Mouse (Mus musculus) liver, embryonic 15.5 days (tissue): ENCODE results near the gene Hic2. TPM values are rescaled to one million over a fixed set of nuclear protein-coding genes. Genes with fewer than 3 reads are reported as not detected.

Source experiments
- ATAC-seq: fragments of 200-750 bp; cut with Nextera tagmentation; 2 replicates; pipeline ENCODE4 v1.8.0; 2017; ENCODE audit warnings: moderate number of reproducible peaks, mild to moderate bottlenecking, moderate library complexity; ENCODE audit not compliant: insufficient read depth
- H3K27ac ChIP-seq: fragments of 300-500 bp; sonication (generic); replicated peaks from 2 replicates; pipeline ENCODE4 v1.5.1; 2015; ENCODE audit warnings: mild to moderate bottlenecking, inconsistent platforms
- H3K27me3 ChIP-seq: fragments of 300-500 bp; sonication (generic); 2 replicates; pipeline ENCODE4 v1.6.1; 2015; ENCODE audit warnings: mild to moderate bottlenecking, inconsistent platforms
- H3K36me3 ChIP-seq: fragments of 300-500 bp; sonication (generic); replicated peaks from 2 replicates; pipeline ENCODE4 v1.6.1; 2015; ENCODE audit warnings: moderate library complexity, mild to moderate bottlenecking, inconsistent platforms
- H3K4me1 ChIP-seq: fragments of 300-500 bp; sonication (generic); replicated peaks from 2 replicates; pipeline ENCODE4 v1.6.1; 2015; ENCODE audit warnings: inconsistent platforms
- H3K4me2 ChIP-seq: fragments of 300-500 bp; sonication (generic); 2 replicates; pipeline ENCODE4 v1.6.1; 2015; ENCODE audit warnings: moderate library complexity, mild to moderate bottlenecking, inconsistent platforms
- H3K4me3 ChIP-seq: fragments of 300-500 bp; sonication (generic); replicated peaks from 2 replicates; pipeline ENCODE4 v1.5.1; 2015; ENCODE audit warnings: mild to moderate bottlenecking, inconsistent platforms
- H3K9ac ChIP-seq: fragments of 300-500 bp; sonication (generic); 2 replicates; pipeline ENCODE4 v1.6.1; 2015; ENCODE audit warnings: moderate library complexity, mild to moderate bottlenecking, inconsistent platforms
- H3K9me3 ChIP-seq: fragments of 300-500 bp; sonication (generic); replicated peaks from 2 replicates; pipeline ENCODE4 v1.6.1; 2016; ENCODE audit warnings: inconsistent platforms
- WGBS: fragments of 180-500 bp; shearing (Covaris S2); methylation state at CpG from one replicate; pipeline ENCODE4 v1.1.7; 2015; ENCODE audit warnings: mixed read lengths; ENCODE audit not compliant: insufficient replicate concordance; 5-methylcytosine and 5-hydroxymethylcytosine counted together
- polyA plus RNA-seq: library from polyadenylated mRNA; unstranded; fragments of >200 nt; fragmentation: Nextera tagmentation; extraction: Ambion mirVana; gene quantifications from 2 replicates; pipeline ENCODE4 v1.2.1, GENCODE M21; 2015

The Hic2 gene
- polyA plus RNA-seq, 1 experiment from 2014 or later = 2.6 TPM

- whole genome bisulfite sequencing = 63% methylated on average over 2 of the region's 2 CpGs
- no peak for ATAC-seq
- peaks cover 28% of the 10 kb centered on the region for H3K36me3 ChIP-seq
- no peak overlapping the region for H3K4me3 ChIP-seq
- H3K27ac ChIP-seq = no peak overlapping the region
- H3K4me2 ChIP-seq = no peak overlapping the region
- no peaks in the 10 kb centered on the region for H3K9me3 ChIP-seq
- no peak overlapping the region for H3K9ac ChIP-seq
- H3K4me1 ChIP-seq = peaks cover 63% of the 10 kb centered on the region
- H3K27me3 ChIP-seq = no peaks in the 10 kb centered on the region
Observed at GRCm38 (mm10) chr16:17255270-17255669, 21.9 kb downstream of the Hic2 start.

- Histone ChIP-seq H3K4me1 (peaks cover 43% of the 10 kb centered on the region), H3K9me3 (no peaks in the 10 kb centered on the region), H3K9ac (no peak overlapping the region), H3K27ac (no peak overlapping the region), H3K4me3 (no peak overlapping the region), H3K4me2 (no peak overlapping the region), H3K27me3 (no peaks in the 10 kb centered on the region), H3K36me3 (peaks cover 28% of the 10 kb centered on the region)
- no peak for ATAC-seq
- WGBS = 71% methylated on average over 9 of the region's 9 CpGs
Observed at GRCm38 (mm10) chr16:17257359-17257821, 24.0 kb downstream of the Hic2 start.

GRCm38 (mm10) chr16:17258917-17259316 lies 25.5 kb downstream of the Hic2 start:
- no peak overlapping the region for H3K4me3 ChIP-seq
- no peak overlapping the region for H3K4me2 ChIP-seq
- no peak for ATAC-seq
- H3K9ac ChIP-seq = no peak overlapping the region
- H3K27me3 ChIP-seq = no peaks in the 10 kb centered on the region
- peaks cover 28% of the 10 kb centered on the region for H3K36me3 ChIP-seq
- WGBS = 83% methylated on average over 12 of the region's 12 CpGs
- peaks cover 28% of the 10 kb centered on the region for H3K4me1 ChIP-seq
- no peaks in the 10 kb centered on the region for H3K9me3 ChIP-seq
- H3K27ac ChIP-seq = no peak overlapping the region

GRCm38 (mm10) chr16:17261341-17261740 lies 28.0 kb downstream of the Hic2 start:
- Histone ChIP-seq H3K27ac (no peak overlapping the region), H3K4me2 (no peak overlapping the region), H3K4me1 (peaks cover 8% of the 10 kb centered on the region), H3K4me3 (no peak overlapping the region), H3K9ac (no peak overlapping the region), H3K36me3 (peaks cover 28% of the 10 kb centered on the region), H3K27me3 (no peaks in the 10 kb centered on the region), H3K9me3 (no peaks in the 10 kb centered on the region)
- ATAC-seq = no peak
- 71% methylated on average over 1 of the region's 1 CpGs for WGBS

- H3K4me2 ChIP-seq = no peak overlapping the region
- 64% methylated on average over 3 of the region's 3 CpGs for WGBS
- H3K9me3 ChIP-seq = no peaks in the 10 kb centered on the region
- no peak overlapping the region for H3K27ac ChIP-seq
- H3K4me1 ChIP-seq = peaks cover 30% of the 10 kb centered on the region
- ATAC-seq = no peak
- no peak overlapping the region for H3K9ac ChIP-seq
- no peak overlapping the region for H3K4me3 ChIP-seq
- H3K36me3 ChIP-seq = no peaks in the 10 kb centered on the region
- no peaks in the 10 kb centered on the region for H3K27me3 ChIP-seq
Observed at GRCm38 (mm10) chr16:17266113-17266512, 32.7 kb downstream of the Hic2 start.

- H3K27ac ChIP-seq = no peak overlapping the region
- no peaks in the 10 kb centered on the region for H3K9me3 ChIP-seq
- no peak overlapping the region for H3K4me2 ChIP-seq
- H3K36me3 ChIP-seq = no peaks in the 10 kb centered on the region
- H3K4me1 ChIP-seq = peaks cover 30% of the 10 kb centered on the region
- ATAC-seq = peak; percentile 76
- no peak overlapping the region for H3K4me3 ChIP-seq
- H3K9ac ChIP-seq = no peak overlapping the region
- H3K27me3 ChIP-seq = no peaks in the 10 kb centered on the region
- 18% methylated on average over 5 of the region's 5 CpGs for WGBS
Observed at GRCm38 (mm10) chr16:17267937-17268336, 34.6 kb downstream of the Hic2 start.

- Histone ChIP-seq H3K27ac (no peak overlapping the region), H3K27me3 (peaks cover 5% of the 10 kb centered on the region; the same call in 1 of the 2 replicates), H3K9ac (no peak overlapping the region), H3K36me3 (no peaks in the 10 kb centered on the region), H3K4me2 (no peak overlapping the region), H3K9me3 (no peaks in the 10 kb centered on the region), H3K4me1 (peaks cover 30% of the 10 kb centered on the region), H3K4me3 (no peak overlapping the region)
- 32% methylated on average over 5 of the region's 5 CpGs for WGBS
- ATAC-seq = peak; percentile 32; the same call in 1 of the 2 replicates
Observed at GRCm38 (mm10) chr16:17269872-17270271, 36.5 kb downstream of the Hic2 start.

- Histone ChIP-seq H3K27me3 (peaks cover 5% of the 10 kb centered on the region), H3K27ac (no peak overlapping the region), H3K4me3 (no peak overlapping the region), H3K9ac (no peak overlapping the region), H3K9me3 (no peaks in the 10 kb centered on the region), H3K36me3 (no peaks in the 10 kb centered on the region), H3K4me1 (peaks cover 30% of the 10 kb centered on the region), H3K4me2 (no peak overlapping the region)
- no peak for ATAC-seq
- 58% methylated on average over 4 of the region's 4 CpGs for WGBS
Observed at GRCm38 (mm10) chr16:17271124-17271523, 37.8 kb downstream of the Hic2 start.

GRCm38 (mm10) chr16:17271856-17272255 lies 38.5 kb downstream of the Hic2 start:
- no peak for ATAC-seq
- H3K4me1 ChIP-seq = peaks cover 37% of the 10 kb centered on the region
- WGBS = 67% methylated on average over 6 of the region's 6 CpGs

GRCm38 (mm10) chr16:17275721-17276120 lies 42.3 kb downstream of the Hic2 start, which contains the start of gene Tmem191c:
TSS of gene Tmem191c (plus strand) at chr16:17276077.
- Histone ChIP-seq H3K4me2 (peak within 1 kb of the TSS; percentile 97), H3K27ac (no peak within 1 kb of the TSS)
- no peak for ATAC-seq

More at GRCm38 (mm10) chr16:17271856-17272255, 38.5 kb downstream of the Hic2 start:
- H3K36me3 ChIP-seq = no peaks in the 10 kb centered on the region
- no peak overlapping the region for H3K27ac ChIP-seq
- H3K4me3 ChIP-seq = no peak overlapping the region
- H3K9ac ChIP-seq = no peak overlapping the region
- H3K4me2 ChIP-seq = no peak overlapping the region
- H3K27me3 ChIP-seq = peaks cover 12% of the 10 kb centered on the region
- H3K9me3 ChIP-seq = no peaks in the 10 kb centered on the region

GRCm38 (mm10) chr16:17276164-17277151 lies 43.1 kb downstream of the Hic2 start:
- Histone ChIP-seq H3K4me3 (peak overlapping the region; percentile 65), H3K9ac (peak overlapping the region; percentile 48), H3K9me3 (no peaks in the 10 kb centered on the region), H3K36me3 (0 out of 2 replicates have a peak, but pooled peaks cover 14% of the 10 kb centered on the region), H3K27me3 (peaks cover 37% of the 10 kb centered on the region), H3K4me1 (peaks cover 23% of the 10 kb centered on the region), H3K27ac (no peak overlapping the region), H3K4me2 (peak overlapping the region; percentile 97)
- under 1% methylated on average over 62 of the region's 62 CpGs for WGBS
- ATAC-seq = peak; percentile 79

More at GRCm38 (mm10) chr16:17275721-17276120, 42.3 kb downstream of the Hic2 start, which contains the start of gene Tmem191c:
- Histone ChIP-seq H3K4me3 (peak within 1 kb of the TSS; percentile 65), H3K27me3 (peaks cover 37% of the 10 kb centered on the region), H3K9me3 (no peaks in the 10 kb centered on the region), H3K36me3 (0 out of 2 replicates have a peak, but pooled peaks cover 11% of the 10 kb centered on the region), H3K4me1 (peaks cover 23% of the 10 kb centered on the region), H3K9ac (peak within 1 kb of the TSS; percentile 48)
- WGBS = 50% methylated on average over 7 of the region's 7 CpGs
